Mouse (Mus musculus): ENCODE data around the gene Med8. TPM values are rescaled to one million over a fixed set of nuclear protein-coding genes. Genes with fewer than 3 reads are reported as not detected.

The Med8 gene
- polyA plus RNA-seq, 1 experiment from 2014 or later, result 118 TPM

- H3K9ac ChIP-seq, result no peak overlapping the region
- H3K4me2 ChIP-seq, result no peak overlapping the region
- no peak overlapping the region for H3K27ac ChIP-seq
- 87% methylated on average over 10 of the region's 10 CpGs for WGBS
- no peaks in the 10 kb centered on the region for H3K9me3 ChIP-seq
- H3K27me3 ChIP-seq, result peaks cover 29% of the 10 kb centered on the region
- H3K4me3 ChIP-seq, result no peak overlapping the region
- H3K36me3 ChIP-seq, result no peaks in the 10 kb centered on the region
- peaks cover 19% of the 10 kb centered on the region for H3K4me1 ChIP-seq (replicated peaks)
- ATAC-seq (ENCODE audit: low FRiP score), result no peak
Measured at GRCm38 (mm10) chr4:118445088-118445487, 36.0 kb downstream of the Med8 start.

GRCm38 (mm10) chr4:118445781-118446414 is 36.8 kb downstream of the Med8 start:
- H3K4me1 ChIP-seq (replicated peaks), result peaks cover 19% of the 10 kb centered on the region
- H3K9me3 ChIP-seq, result no peaks in the 10 kb centered on the region
- peaks cover 33% of the 10 kb centered on the region for H3K27me3 ChIP-seq
- peak overlapping the region; percentile 45 for H3K4me3 ChIP-seq
- peak overlapping the region; percentile 69 for H3K9ac ChIP-seq
- peak overlapping the region; percentile 48; the same call in 1 of the 2 replicates for H3K27ac ChIP-seq
- peak overlapping the region; percentile 80 for H3K4me2 ChIP-seq
- peak; percentile 76 for ATAC-seq (ENCODE audit: low FRiP score)
- no peaks in the 10 kb centered on the region for H3K36me3 ChIP-seq
- WGBS, result 16% methylated on average over 18 of the region's 18 CpGs

- 18% methylated on average over 24 of the region's 24 CpGs for WGBS
- H3K4me1 ChIP-seq (replicated peaks), result peaks cover 19% of the 10 kb centered on the region
- H3K9me3 ChIP-seq, result no peaks in the 10 kb centered on the region
- peak overlapping the region; percentile 69 for H3K9ac ChIP-seq
- H3K36me3 ChIP-seq, result no peaks in the 10 kb centered on the region
- H3K4me3 ChIP-seq, result peak overlapping the region; percentile 45
- peak overlapping the region; percentile 48 for H3K27ac ChIP-seq
- peak; percentile 41 for ATAC-seq (ENCODE audit: low FRiP score)
- peaks cover 34% of the 10 kb centered on the region for H3K27me3 ChIP-seq
- peak overlapping the region; percentile 80 for H3K4me2 ChIP-seq
Measured at GRCm38 (mm10) chr4:118446415-118447153, 37.4 kb downstream of the Med8 start.

GRCm38 (mm10) chr4:118457345-118457975 is 48.3 kb downstream of the Med8 start, which contains the start of gene Mpl:
Mpl (minus strand) TSS chr4:118457513.
- Histone ChIP-seq H3K36me3 (no peaks in the 10 kb centered on the region), H3K27me3 (no peaks in the 10 kb centered on the region), H3K4me3 (no peak within 1 kb of the TSS), H3K27ac (no peak within 1 kb of the TSS), H3K9me3 (no peaks in the 10 kb centered on the region), H3K4me1 (replicated peaks) (no peaks in the 10 kb centered on the region), H3K9ac (no peak within 1 kb of the TSS), H3K4me2 (no peak within 1 kb of the TSS)
- 72% methylated on average over 9 of the region's 9 CpGs for WGBS
- ATAC-seq (ENCODE audit: low FRiP score), result no peak

GRCm38 (mm10) chr4:118464956-118465355 is 55.8 kb downstream of the Med8 start:
- Histone ChIP-seq H3K27ac (no peak overlapping the region), H3K4me3 (no peak overlapping the region), H3K4me1 (replicated peaks) (no peaks in the 10 kb centered on the region), H3K9ac (no peak overlapping the region), H3K9me3 (no peaks in the 10 kb centered on the region), H3K27me3 (no peaks in the 10 kb centered on the region), H3K4me2 (no peak overlapping the region), H3K36me3 (no peaks in the 10 kb centered on the region)
- no peak for ATAC-seq (ENCODE audit: low FRiP score)
- 86% methylated on average over 3 of the region's 3 CpGs for WGBS

Other genes starting within 250 kb of the Med8 start
- 52.0 and 55.1 TPM in 2 replicates for gene Kdm4a, start 229.3 kb upstream of the Med8 start, polyA plus RNA-seq (2015; fragmentation: Nextera tagmentation; extraction: Ambion mirVana)
- 79.7 and 82.0 TPM in 2 replicates for gene Ptprf, start 117.9 kb upstream of the Med8 start, polyA plus RNA-seq (2015; fragmentation: Nextera tagmentation; extraction: Ambion mirVana)
- 10.6 and 10.9 TPM in 2 replicates for gene Szt2, start 64 bp upstream of the Med8 start, polyA plus RNA-seq (2015; fragmentation: Nextera tagmentation; extraction: Ambion mirVana)
- 32.9 and 33.3 TPM in 2 replicates for gene Elovl1, start 18.8 kb downstream of the Med8 start, polyA plus RNA-seq (2015; fragmentation: Nextera tagmentation; extraction: Ambion mirVana)
- 56.1 and 66.8 TPM in 2 replicates for gene Cdc20, start 28.0 kb downstream of the Med8 start, polyA plus RNA-seq (2015; fragmentation: Nextera tagmentation; extraction: Ambion mirVana)
- gene Mpl, start 48.2 kb downstream of the Med8 start, polyA plus RNA-seq (2015; fragmentation: Nextera tagmentation; extraction: Ambion mirVana), result 0.26 and 0.32 TPM in 2 replicates
- gene Tie1, start 80.7 kb downstream of the Med8 start, polyA plus RNA-seq (2015; fragmentation: Nextera tagmentation; extraction: Ambion mirVana), result 17.7 and 18.7 TPM in 2 replicates
- gene 2610528J11Rik, start 117.7 kb downstream of the Med8 start, polyA plus RNA-seq (2015; fragmentation: Nextera tagmentation; extraction: Ambion mirVana), result not detected in 2 replicates
- 0.12 and 0.13 TPM in 2 replicates for gene Tmem125, start 134.7 kb downstream of the Med8 start, polyA plus RNA-seq (2015; fragmentation: Nextera tagmentation; extraction: Ambion mirVana)
- gene Cfap57, start 211.4 kb downstream of the Med8 start, polyA plus RNA-seq (2015; fragmentation: Nextera tagmentation; extraction: Ambion mirVana), result 1.3 and 2.3 TPM in 2 replicates
- gene Ebna1bp2, start 211.5 kb downstream of the Med8 start, polyA plus RNA-seq (2015; fragmentation: Nextera tagmentation; extraction: Ambion mirVana), result 106 and 121 TPM in 2 replicates
- not detected in 2 replicates for gene Olfr62, start 249.6 kb downstream of the Med8 start, polyA plus RNA-seq (2015; fragmentation: Nextera tagmentation; extraction: Ambion mirVana)

Data from hindbrain, embryonic 13.5 days (tissue).